Mouse (Mus musculus) small intestine, adult 2 months (tissue): Measurements from ENCODE around the gene Ldlr. TPM values are rescaled to one million over a fixed set of nuclear protein-coding genes. Genes with fewer than 3 reads are reported as not detected.

Source experiments
- H3K27ac ChIP-seq: fragments of 200-500 bp; 2 replicates; pipeline ENCODE4 v1.5.1; 2012; ENCODE audit warnings: low read depth, low read length, control low read depth, inconsistent platforms; ENCODE audit not compliant: insufficient read depth
- H3K27me3 ChIP-seq: fragments of 200-500 bp; 2 replicates; pipeline ENCODE4 v1.6.1; 2012; ENCODE audit warnings: mild to moderate bottlenecking, moderate library complexity, low read length, inconsistent platforms; ENCODE audit not compliant: control insufficient read depth, insufficient read depth
- H3K36me3 ChIP-seq: fragments of 200-500 bp; 2 replicates; pipeline ENCODE4 v1.6.1; 2012; ENCODE audit warnings: mild to moderate bottlenecking, low read length, control low read depth, inconsistent platforms; ENCODE audit not compliant: control insufficient read depth, insufficient read depth
- H3K4me1 ChIP-seq: fragments of 200-500 bp; 2 replicates; pipeline ENCODE4 v1.6.1; 2012; ENCODE audit warnings: low read length, inconsistent platforms, mixed read lengths; ENCODE audit not compliant: control insufficient read depth, insufficient read depth, insufficient read length
- H3K4me3 ChIP-seq: fragments of 200-500 bp; 2 replicates; pipeline ENCODE4 v1.5.1; 2012; ENCODE audit warnings: low read depth, mild to moderate bottlenecking, control low read depth, inconsistent platforms, low read length, moderate library complexity
- CTCF ChIP-seq: fragments of 200-500 bp; IDR thresholded peaks from 2 replicates; pipeline ENCODE4 v1.5.1; 2012; ENCODE audit warnings: low read depth, mild to moderate bottlenecking, control low read depth, inconsistent platforms, low read length, moderate library complexity, mixed read lengths; ENCODE audit not compliant: insufficient replicate concordance, insufficient read length; ENCODE audit errors: extremely low read depth
- POLR2A ChIP-seq: fragments of 200-500 bp; IDR thresholded peaks from 2 replicates; pipeline ENCODE4 v1.6.1; 2012; ENCODE audit warnings: low read depth, mild to moderate bottlenecking, control low read depth, inconsistent platforms, low read length, moderate library complexity
- WGBS: fragments of 180-500 bp; shearing (Covaris S2); methylation state at CpG from one replicate; pipeline ENCODE4 v1.1.7; 2018; 5-methylcytosine and 5-hydroxymethylcytosine counted together
- polyA plus RNA-seq: library from polyadenylated mRNA; depleted of rRNA; stranded (reverse); fragments of >200 nt; gene quantifications from 2 replicates; pipeline ENCODE4 v1.2.3, GENCODE M21; 2012

Gene Ldlr
- polyA plus RNA-seq, 1 experiment, result 58.9 TPM

DNA sequence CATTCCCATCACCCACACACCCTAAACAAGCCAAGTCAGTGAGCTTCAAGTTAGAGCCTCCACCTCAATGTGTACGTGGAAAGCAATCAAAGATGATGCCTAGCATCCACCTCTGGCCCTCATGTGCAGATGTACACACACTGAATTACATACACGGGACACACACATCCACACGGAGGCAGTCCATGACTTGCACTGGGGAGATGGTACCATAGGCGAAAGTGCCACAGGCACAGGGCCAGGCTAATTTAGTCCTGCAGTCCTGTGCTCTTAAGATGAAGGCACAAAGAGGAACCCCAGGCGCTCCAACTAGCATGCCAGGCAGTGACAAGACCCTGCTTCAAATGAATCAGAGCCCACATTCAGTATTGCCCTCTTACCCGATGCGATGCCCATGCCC lies 19.8 kb upstream of the Ldlr start:
- Histone ChIP-seq H3K4me3 (no peak overlapping the region), H3K27ac (no peak overlapping the region), H3K36me3 (peaks cover 52% of the 10 kb centered on the region), H3K4me1 (no peaks in the 10 kb centered on the region; the same call in 1 of the 2 replicates), H3K27me3 (no peaks in the 10 kb centered on the region)
- WGBS, result 91% methylated on average over 7 of the region's 7 CpGs
- TF ChIP-seq POLR2A, result no peak
- no peak for TF ChIP-seq CTCF

DNA sequence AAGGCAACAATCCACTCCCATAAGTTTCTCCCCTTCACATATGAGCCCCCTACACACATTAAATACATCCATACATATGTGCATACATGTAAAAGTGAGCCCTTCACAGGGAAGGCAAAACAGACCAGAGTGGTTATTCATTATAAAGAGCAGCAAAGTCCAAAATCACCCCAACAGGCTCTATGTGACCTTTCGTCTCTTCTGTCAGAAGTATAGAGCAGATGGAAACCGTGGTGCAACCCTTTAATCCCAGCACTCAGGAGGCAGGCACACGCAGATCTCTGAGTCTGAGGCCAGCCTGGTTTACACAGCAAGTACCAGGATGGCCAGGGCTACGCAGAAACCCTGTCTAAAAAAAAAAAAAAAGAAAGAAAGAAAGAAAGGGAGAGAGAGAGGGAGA lies 17.2 kb upstream of the Ldlr start:
- Histone ChIP-seq H3K27me3 (no peaks in the 10 kb centered on the region), H3K4me3 (no peak overlapping the region), H3K27ac (peak overlapping the region; percentile 62; the same call in 1 of the 2 replicates), H3K36me3 (peaks cover 35% of the 10 kb centered on the region), H3K4me1 (no peaks in the 10 kb centered on the region; the same call in 1 of the 2 replicates)
- no peak for TF ChIP-seq POLR2A
- no peak for TF ChIP-seq CTCF
- 65% methylated on average over 4 of the region's 4 CpGs for WGBS

DNA sequence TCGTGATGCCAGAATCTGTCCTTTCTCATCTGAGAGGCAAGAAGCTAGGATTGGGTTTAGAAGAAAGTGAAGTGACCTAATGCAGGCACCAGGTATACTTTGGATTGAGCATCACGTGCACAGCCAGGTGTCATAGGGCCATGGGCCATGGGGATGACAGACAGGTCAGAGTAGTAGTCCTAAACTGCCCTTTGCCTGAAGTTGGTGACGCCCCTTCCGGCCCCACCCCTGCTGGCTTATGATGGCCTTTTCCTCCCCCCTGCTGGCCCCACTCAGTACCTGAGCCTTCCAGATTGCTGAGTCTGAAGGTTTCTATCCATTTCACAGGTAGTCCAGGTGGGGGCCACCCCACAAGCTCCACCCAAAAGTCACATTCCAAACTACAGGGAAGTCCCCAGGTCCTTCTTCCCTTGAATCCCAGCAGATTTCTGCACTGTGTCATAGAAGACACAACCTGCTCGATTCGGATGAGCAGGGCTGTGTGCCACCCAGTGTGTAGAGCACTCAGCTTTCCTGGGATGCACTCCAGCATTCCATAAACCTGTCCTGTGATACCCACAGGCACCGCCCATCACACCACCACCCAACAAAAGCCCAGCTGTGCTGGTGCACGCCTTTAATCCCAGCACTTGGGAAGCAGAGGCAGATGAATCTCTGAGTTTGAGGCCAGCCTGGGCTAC lies 16.6 kb upstream of the Ldlr start:
- Histone ChIP-seq H3K4me3 (no peak overlapping the region), H3K27me3 (no peaks in the 10 kb centered on the region), H3K4me1 (no peaks in the 10 kb centered on the region; the same call in 1 of the 2 replicates), H3K36me3 (peaks cover 28% of the 10 kb centered on the region), H3K27ac (peak overlapping the region; percentile 62)
- 54% methylated on average over 8 of the region's 8 CpGs for WGBS
- TF ChIP-seq POLR2A, result no peak
- no peak for TF ChIP-seq CTCF

DNA sequence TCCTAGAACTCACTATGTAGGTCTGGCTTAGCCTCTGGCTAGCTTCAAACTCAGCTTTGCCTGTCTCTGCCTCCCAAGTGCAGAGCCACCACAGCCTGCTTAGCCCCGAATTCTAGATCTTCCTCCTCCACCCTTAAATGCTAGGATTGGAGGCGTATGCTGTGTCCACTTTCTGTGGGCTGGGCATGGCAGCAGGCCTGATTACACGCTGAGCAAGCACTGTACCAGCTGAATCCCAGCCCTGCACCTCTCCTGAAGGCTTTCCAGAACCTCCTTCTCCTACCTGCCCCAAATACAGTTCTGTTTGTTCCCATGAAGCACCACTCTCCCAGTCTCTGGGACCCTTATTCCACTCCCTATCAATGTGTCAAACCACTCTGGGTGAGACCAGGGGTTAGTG lies 13.9 kb upstream of the Ldlr start:
- no peaks in the 10 kb centered on the region for H3K27me3 ChIP-seq
- H3K27ac ChIP-seq, result no peak overlapping the region
- no peaks in the 10 kb centered on the region; the same call in 1 of the 2 replicates for H3K4me1 ChIP-seq
- TF ChIP-seq CTCF (no peak), POLR2A (no peak)
- peaks cover 7% of the 10 kb centered on the region for H3K36me3 ChIP-seq
- H3K4me3 ChIP-seq, result no peak overlapping the region
- WGBS, result 91% methylated on average over 3 of the region's 3 CpGs

GRCm38 (mm10) chr9:21715298-21715697 lies 8.0 kb upstream of the Ldlr start:
- Histone ChIP-seq H3K4me1 (peaks cover 13% of the 10 kb centered on the region), H3K4me3 (no peak overlapping the region), H3K27me3 (no peaks in the 10 kb centered on the region), H3K27ac (no peak overlapping the region), H3K36me3 (no peaks in the 10 kb centered on the region)
- no peak for TF ChIP-seq POLR2A
- no peak for TF ChIP-seq CTCF
- WGBS, result 20% methylated on average over 4 of the region's 4 CpGs

DNA sequence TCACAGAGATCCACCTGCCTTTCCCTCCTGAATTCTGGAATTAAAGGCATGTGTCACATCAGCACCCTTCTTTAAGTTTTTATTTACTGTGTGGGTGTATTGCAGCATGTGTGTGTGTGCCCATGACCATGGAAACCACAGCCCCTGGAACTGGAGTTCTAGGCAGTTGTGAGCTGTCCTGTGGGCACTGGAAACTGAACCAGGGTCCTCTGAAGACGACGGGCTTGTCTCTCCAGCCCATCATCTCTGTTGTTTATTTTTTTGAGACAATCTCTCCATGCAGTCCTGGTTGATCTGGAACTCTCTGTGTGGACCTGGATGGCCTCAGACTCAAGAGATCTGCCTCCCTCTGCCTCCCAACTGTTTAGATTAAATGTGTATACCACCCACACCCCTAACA lies 6.3 kb upstream of the Ldlr start:
- Histone ChIP-seq H3K4me3 (no peak overlapping the region), H3K27me3 (no peaks in the 10 kb centered on the region), H3K36me3 (no peaks in the 10 kb centered on the region), H3K4me1 (peaks cover 17% of the 10 kb centered on the region), H3K27ac (no peak overlapping the region)
- TF ChIP-seq CTCF (no peak), POLR2A (no peak)
- 88% methylated on average over 2 of the region's 2 CpGs for WGBS

- Histone ChIP-seq H3K4me1 (peaks cover 22% of the 10 kb centered on the region), H3K4me3 (no peak overlapping the region), H3K36me3 (no peaks in the 10 kb centered on the region), H3K27ac (no peak overlapping the region), H3K27me3 (no peaks in the 10 kb centered on the region)
- WGBS, result 71% methylated on average over 2 of the region's 2 CpGs
- no peak for TF ChIP-seq POLR2A
- no peak for TF ChIP-seq CTCF
Measured at GRCm38 (mm10) chr9:21721036-21721435, 2.2 kb upstream of the Ldlr start.

- no peak for TF ChIP-seq CTCF
- TF ChIP-seq POLR2A, result peak; percentile 69; the same call in 1 of the 2 replicates
- under 1% methylated on average over 18 of the region's 18 CpGs for WGBS
- H3K4me3 ChIP-seq, result peak overlapping the region; percentile 87
- H3K27me3 ChIP-seq, result no peaks in the 10 kb centered on the region
- H3K4me1 ChIP-seq, result peaks cover 30% of the 10 kb centered on the region
- H3K36me3 ChIP-seq, result no peaks in the 10 kb centered on the region
- H3K27ac ChIP-seq, result peak overlapping the region; percentile 94
Measured at GRCm38 (mm10) chr9:21724147-21724536, 859 bp downstream of the Ldlr start.
